Mouse (Mus musculus): ENCODE results near the gene Fbxo24. TPM values are rescaled to one million over a fixed set of nuclear protein-coding genes. Genes with fewer than 3 reads are reported as not detected.

The Fbxo24 gene
- polyA plus RNA-seq, 1 experiment from 2014 or later, result 0.09 TPM

- Histone ChIP-seq H3K36me3 (peaks cover 12% of the 10 kb centered on the region), H3K9ac (no peak overlapping the region), H3K27ac (no peak overlapping the region), H3K4me3 (no peak overlapping the region), H3K27me3 (no peaks in the 10 kb centered on the region), H3K4me1 (peaks cover 20% of the 10 kb centered on the region), H3K9me3 (no peaks in the 10 kb centered on the region), H3K4me2 (no peak overlapping the region)
- 88% methylated on average over 2 of the region's 2 CpGs for WGBS
- ATAC-seq (ENCODE audit: insufficient number of reproducible peaks, low FRiP score, low TSS enrichment, low read depth), result no peak
Observed at GRCm38 (mm10) chr5:137598100-137598826, 30.5 kb downstream of the Fbxo24 start.

GRCm38 (mm10) chr5:137597625-137598024 lies 31.2 kb downstream of the Fbxo24 start:
- peaks cover 12% of the 10 kb centered on the region for H3K36me3 ChIP-seq
- H3K27ac ChIP-seq, result no peak overlapping the region
- H3K4me2 ChIP-seq, result no peak overlapping the region
- no peak overlapping the region for H3K4me3 ChIP-seq
- no peak for ATAC-seq (ENCODE audit: insufficient number of reproducible peaks, low FRiP score, low TSS enrichment, low read depth)
- no peak overlapping the region for H3K9ac ChIP-seq
- peaks cover 18% of the 10 kb centered on the region for H3K4me1 ChIP-seq
- WGBS, result 93% methylated on average over 6 of the region's 6 CpGs
- no peaks in the 10 kb centered on the region for H3K27me3 ChIP-seq
- no peaks in the 10 kb centered on the region for H3K9me3 ChIP-seq

DNA sequence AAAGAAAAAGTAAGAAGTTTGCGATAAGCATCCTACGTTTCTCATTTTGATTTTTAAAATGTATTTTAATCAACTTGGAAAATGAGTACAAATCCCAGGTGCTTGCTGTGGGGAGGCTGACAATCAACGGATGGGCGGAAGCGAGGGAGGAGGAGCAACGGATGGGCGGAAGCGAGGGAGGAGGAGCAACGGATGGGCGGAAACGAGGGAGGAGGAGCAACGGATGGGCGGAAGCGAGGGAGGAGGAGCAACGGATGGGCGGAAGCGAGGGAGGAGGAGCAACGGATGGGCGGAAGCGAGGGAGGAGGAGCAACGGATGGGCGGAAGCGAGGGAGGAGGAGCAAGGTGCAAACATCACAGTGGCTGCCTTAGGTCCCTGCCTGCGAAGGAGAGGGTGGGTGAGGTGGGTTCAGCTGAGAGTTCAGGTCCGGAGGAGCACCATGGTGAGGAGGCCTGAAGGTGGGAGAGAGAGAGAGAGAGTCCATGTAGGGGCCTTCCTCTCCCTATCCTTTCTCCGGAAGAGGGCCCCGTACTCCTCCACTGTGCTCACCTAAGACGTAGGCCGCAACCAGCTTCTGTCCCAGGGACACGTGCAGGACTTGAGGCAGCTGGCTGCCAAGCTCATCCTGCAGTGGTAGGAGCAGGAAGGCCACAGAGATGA lies 32.1 kb downstream of the Fbxo24 start:
- 35% methylated on average over 29 of the region's 30 CpGs for WGBS
- Histone ChIP-seq H3K9me3 (no peaks in the 10 kb centered on the region), H3K4me3 (peak overlapping the region; percentile 7; the same call in 1 of the 2 replicates), H3K4me1 (peaks cover 14% of the 10 kb centered on the region), H3K4me2 (0 out of 2 replicates have a peak overlapping the region, but pooled peaks have one; percentile 20), H3K27me3 (no peaks in the 10 kb centered on the region), H3K9ac (no peak overlapping the region), H3K36me3 (peaks cover 12% of the 10 kb centered on the region), H3K27ac (no peak overlapping the region)
- no peak for ATAC-seq (ENCODE audit: insufficient number of reproducible peaks, low FRiP score, low TSS enrichment, low read depth)

- no peak for ATAC-seq (ENCODE audit: insufficient number of reproducible peaks, low FRiP score, low TSS enrichment, low read depth)
- 83% methylated on average over 7 of the region's 7 CpGs for WGBS
Observed at GRCm38 (mm10) chr5:137595921-137596320, 32.9 kb downstream of the Fbxo24 start.

DNA sequence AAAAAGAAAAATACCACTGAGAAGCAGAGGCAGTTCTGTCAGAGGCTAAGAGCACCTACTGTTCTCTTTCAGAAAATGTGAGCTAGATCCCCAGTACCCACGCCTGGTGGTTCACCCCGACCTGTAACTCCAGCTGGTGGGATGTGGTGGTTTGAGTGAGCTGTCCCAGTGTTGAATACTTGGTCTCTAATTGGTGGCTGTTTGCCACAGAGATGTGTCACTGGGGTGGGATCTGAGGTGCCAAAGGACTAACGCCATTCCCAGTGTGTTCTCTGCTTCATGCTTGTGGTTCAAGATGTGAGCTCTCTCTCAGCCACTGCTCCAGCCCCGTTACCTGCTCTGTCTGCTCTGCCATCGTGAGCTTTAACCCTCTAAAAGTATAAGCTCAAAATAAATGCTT lies 38.3 kb downstream of the Fbxo24 start:
- no peaks in the 10 kb centered on the region for H3K4me1 ChIP-seq
- H3K9ac ChIP-seq, result no peak overlapping the region
- no peak for ATAC-seq (ENCODE audit: insufficient number of reproducible peaks, low FRiP score, low TSS enrichment, low read depth)
- no peak overlapping the region for H3K4me2 ChIP-seq
- H3K27ac ChIP-seq, result no peak overlapping the region
- 74% methylated on average over 5 of the region's 5 CpGs for WGBS
- no peak overlapping the region for H3K4me3 ChIP-seq
- no peaks in the 10 kb centered on the region for H3K9me3 ChIP-seq
- no peaks in the 10 kb centered on the region for H3K27me3 ChIP-seq
- H3K36me3 ChIP-seq, result no peaks in the 10 kb centered on the region

More at GRCm38 (mm10) chr5:137595921-137596320, 32.9 kb downstream of the Fbxo24 start:
- H3K9ac ChIP-seq, result no peak overlapping the region
- H3K4me3 ChIP-seq, result no peak overlapping the region
- no peaks in the 10 kb centered on the region for H3K9me3 ChIP-seq
- peaks cover 12% of the 10 kb centered on the region for H3K36me3 ChIP-seq
- H3K4me2 ChIP-seq, result no peak overlapping the region
- H3K27ac ChIP-seq, result no peak overlapping the region
- no peaks in the 10 kb centered on the region for H3K27me3 ChIP-seq
- peaks cover 14% of the 10 kb centered on the region for H3K4me1 ChIP-seq

DNA sequence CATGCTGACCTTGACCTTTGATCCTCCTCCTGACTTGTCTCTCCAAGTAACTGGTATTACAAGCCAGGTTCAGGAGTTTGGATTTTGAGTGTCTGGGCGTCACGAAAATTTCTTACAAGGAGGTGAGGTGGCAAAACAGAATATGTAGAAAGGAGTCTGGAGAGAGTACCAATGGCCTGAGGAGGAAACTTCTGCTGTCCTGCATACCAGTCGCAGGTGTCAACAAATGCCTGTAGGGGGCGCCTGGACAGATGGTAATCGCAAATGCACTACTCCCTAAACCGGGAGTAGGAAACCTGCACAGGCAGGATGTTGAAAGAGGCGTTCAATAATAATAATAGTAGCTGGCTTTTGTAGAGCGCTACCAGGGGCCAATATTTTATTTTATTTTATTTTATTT lies 43.8 kb downstream of the Fbxo24 start:
- Histone ChIP-seq H3K27ac (no peak overlapping the region), H3K36me3 (no peaks in the 10 kb centered on the region), H3K4me2 (no peak overlapping the region), H3K4me3 (no peak overlapping the region), H3K9ac (no peak overlapping the region), H3K9me3 (no peaks in the 10 kb centered on the region), H3K4me1 (peaks cover 22% of the 10 kb centered on the region; the same call in 1 of the 2 replicates), H3K27me3 (peaks cover 16% of the 10 kb centered on the region)
- no peak for ATAC-seq (ENCODE audit: insufficient number of reproducible peaks, low FRiP score, low TSS enrichment, low read depth)
- 31% methylated on average over 8 of the region's 8 CpGs for WGBS

GRCm38 (mm10) chr5:137583670-137584169 lies 45.1 kb downstream of the Fbxo24 start:
- ATAC-seq (ENCODE audit: insufficient number of reproducible peaks, low FRiP score, low TSS enrichment, low read depth), result 0 out of 2 replicates have a peak, but pooled peaks have one; percentile 37
- H3K27me3 ChIP-seq, result peaks cover 16% of the 10 kb centered on the region
- peaks cover 22% of the 10 kb centered on the region; the same call in 1 of the 2 replicates for H3K4me1 ChIP-seq
- 17% methylated on average over 27 of the region's 27 CpGs for WGBS
- H3K36me3 ChIP-seq, result no peaks in the 10 kb centered on the region
- H3K9ac ChIP-seq, result 0 out of 2 replicates have a peak overlapping the region, but pooled peaks have one; percentile 0
- H3K4me2 ChIP-seq, result peak overlapping the region; percentile 62
- peak overlapping the region; percentile 40 for H3K4me3 ChIP-seq
- peak overlapping the region; percentile 50 for H3K27ac ChIP-seq
- no peaks in the 10 kb centered on the region for H3K9me3 ChIP-seq

- WGBS, result 28% methylated on average over 8 of the region's 8 CpGs
- Histone ChIP-seq H3K4me1 (peaks cover 22% of the 10 kb centered on the region; the same call in 1 of the 2 replicates), H3K27me3 (peaks cover 16% of the 10 kb centered on the region), H3K36me3 (no peaks in the 10 kb centered on the region), H3K9me3 (no peaks in the 10 kb centered on the region), H3K4me3 (no peak overlapping the region), H3K9ac (no peak overlapping the region), H3K27ac (no peak overlapping the region), H3K4me2 (no peak overlapping the region)
- no peak for ATAC-seq (ENCODE audit: insufficient number of reproducible peaks, low FRiP score, low TSS enrichment, low read depth)
Observed at GRCm38 (mm10) chr5:137582702-137583101, 46.1 kb downstream of the Fbxo24 start.

DNA sequence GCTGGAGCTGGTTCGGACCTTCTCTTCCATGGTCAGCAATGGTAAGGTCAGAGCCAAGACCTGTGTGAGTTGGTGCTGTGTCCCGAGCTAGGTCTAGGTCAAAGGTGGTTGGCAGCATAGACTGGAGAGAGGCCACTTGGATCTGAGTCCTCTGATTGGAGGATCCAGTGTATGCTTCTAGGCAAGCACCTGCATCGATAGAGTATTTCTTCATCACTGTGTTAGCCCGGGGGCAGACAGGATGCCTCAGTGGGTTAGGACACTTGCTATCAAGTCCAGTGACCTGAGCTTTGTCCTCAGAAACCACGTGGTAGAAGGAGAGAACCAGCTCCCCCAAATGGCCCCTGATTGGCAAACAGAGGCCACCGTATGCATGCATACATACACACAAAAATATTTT lies 48.6 kb downstream of the Fbxo24 start:
- WGBS, result 79% methylated on average over 6 of the region's 6 CpGs
- no peak overlapping the region for H3K27ac ChIP-seq
- no peaks in the 10 kb centered on the region for H3K9me3 ChIP-seq
- H3K9ac ChIP-seq, result no peak overlapping the region
- H3K27me3 ChIP-seq, result peaks cover 16% of the 10 kb centered on the region
- no peak for ATAC-seq (ENCODE audit: insufficient number of reproducible peaks, low FRiP score, low TSS enrichment, low read depth)
- H3K4me3 ChIP-seq, result no peak overlapping the region
- no peak overlapping the region for H3K4me2 ChIP-seq
- peaks cover 22% of the 10 kb centered on the region; the same call in 1 of the 2 replicates for H3K4me1 ChIP-seq
- H3K36me3 ChIP-seq, result no peaks in the 10 kb centered on the region

- no peaks in the 10 kb centered on the region for H3K9me3 ChIP-seq
- peak overlapping the region; percentile 41 for H3K4me2 ChIP-seq
- ATAC-seq (ENCODE audit: insufficient number of reproducible peaks, low FRiP score, low TSS enrichment, low read depth), result no peak
- no peaks in the 10 kb centered on the region for H3K36me3 ChIP-seq
- WGBS, result 6% methylated on average over 27 of the region's 27 CpGs
- peak overlapping the region; percentile 25 for H3K4me3 ChIP-seq
- H3K4me1 ChIP-seq, result peaks cover 10% of the 10 kb centered on the region
- H3K9ac ChIP-seq, result no peak overlapping the region
- no peak overlapping the region for H3K27ac ChIP-seq
- peaks cover 15% of the 10 kb centered on the region for H3K27me3 ChIP-seq
Observed at GRCm38 (mm10) chr5:137574470-137574901, 54.3 kb downstream of the Fbxo24 start.

DNA sequence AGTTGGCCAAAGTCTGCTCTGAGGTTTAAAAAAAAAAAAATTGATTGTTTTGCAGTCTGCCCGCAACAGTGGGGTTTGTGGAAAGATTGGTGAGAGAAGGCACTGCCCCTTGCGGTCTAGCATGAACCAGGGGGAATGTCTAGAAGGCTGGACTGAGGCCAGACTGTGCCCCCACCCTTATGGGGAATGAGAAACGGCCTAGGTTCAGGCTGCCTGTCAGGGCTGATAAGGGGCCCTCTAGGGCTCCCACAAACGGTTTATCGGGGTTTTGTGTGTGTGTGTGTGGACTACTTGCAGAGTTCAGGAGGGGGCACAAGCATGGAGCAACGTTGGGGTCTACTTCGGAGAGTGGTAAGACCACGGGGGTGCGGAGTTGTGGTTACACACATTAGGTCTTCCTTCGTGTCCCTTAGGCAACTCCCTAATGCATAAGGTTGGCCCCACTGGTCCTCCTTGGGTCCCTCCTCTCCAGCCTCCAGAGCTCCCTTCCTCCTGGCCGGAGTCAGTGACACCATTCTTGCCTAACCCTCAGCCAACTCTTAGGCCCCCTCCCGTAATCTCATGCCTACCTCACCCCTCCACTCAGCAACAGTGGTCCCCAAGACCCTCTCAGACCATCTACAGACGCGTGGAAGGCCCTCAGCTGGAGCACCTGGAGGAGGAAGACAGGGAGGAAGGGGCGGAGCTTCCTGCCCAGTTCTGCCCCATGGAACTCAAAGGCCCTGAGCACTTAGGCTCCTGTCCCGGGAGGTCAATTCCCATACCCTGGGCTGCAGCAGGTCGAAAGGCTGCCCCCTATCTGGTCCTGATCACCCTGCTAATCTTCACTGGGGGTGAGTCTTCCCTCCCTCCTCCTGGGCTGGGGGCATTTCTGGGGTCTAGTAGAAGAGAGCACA lies 57.9 kb downstream of the Fbxo24 start:
- Histone ChIP-seq H3K4me3 (no peak overlapping the region), H3K4me1 (peaks cover 10% of the 10 kb centered on the region), H3K4me2 (no peak overlapping the region), H3K36me3 (no peaks in the 10 kb centered on the region), H3K27me3 (peaks cover 15% of the 10 kb centered on the region), H3K9me3 (no peaks in the 10 kb centered on the region), H3K9ac (no peak overlapping the region), H3K27ac (no peak overlapping the region)
- WGBS, result 76% methylated on average over 17 of the region's 17 CpGs
- no peak for ATAC-seq (ENCODE audit: insufficient number of reproducible peaks, low FRiP score, low TSS enrichment, low read depth)

Data from limb, embryonic 15.5 days (tissue).